Mouse (Mus musculus) c-Kit-positive CD71-positive TER-119-positive erythroid progenitor cells, embryonic 14.5 days (primary cell): ENCODE measurements around the gene Sapcd1.

Experiments
- DNase-seq: peaks from one replicate; pipeline ENCODE4 v3.0.0-alpha.2; 2013; ENCODE audit warnings: low spot score

Sapcd1 gene

GRCm38 (mm10) chr17:35027277-35028068 is at the start of gene Sapcd1:
Gene Sapcd1, minus strand, starts transcription at chr17:35028016.
- DNase-seq, result no peak

GRCm38 (mm10) chr17:35077285-35077684 is 49.5 kb upstream of the Sapcd1 start:
- no peak for DNase-seq

GRCm38 (mm10) chr17:35076507-35077176 is 48.8 kb upstream of the Sapcd1 start, which contains the start of gene Ly6g6e:
Gene Ly6g6e, plus strand, starts transcription at chr17:35076902.
- no peak for DNase-seq

GRCm38 (mm10) chr17:35074097-35074496 is 46.3 kb upstream of the Sapcd1 start:
- DNase-seq, result no peak

- DNase-seq, result no peak
These were observed 43.6 kb upstream of the Sapcd1 start for GRCm38 (mm10) chr17:35071454-35071853.

- no peak for DNase-seq
These were observed 42.9 kb upstream of the Sapcd1 start for GRCm38 (mm10) chr17:35070556-35071229.

GRCm38 (mm10) chr17:35068213-35068914 is 40.5 kb upstream of the Sapcd1 start:
- DNase-seq, result no peak

- DNase-seq, result no peak
These were observed 38.3 kb upstream of the Sapcd1 start, which contains the start of gene Mpig6b for GRCm38 (mm10) chr17:35066084-35066483. Gene Mpig6b, minus strand, starts transcription at chr17:35066184.

GRCm38 (mm10) chr17:35064951-35065947 is 37.4 kb upstream of the Sapcd1 start, which contains the start of gene Ly6g6c:
Gene Ly6g6c, plus strand, starts transcription at chr17:35065388.
- no peak for DNase-seq

GRCm38 (mm10) chr17:35064378-35064877 is 36.6 kb upstream of the Sapcd1 start:
- no peak for DNase-seq

GRCm38 (mm10) chr17:35063466-35063865 is 35.6 kb upstream of the Sapcd1 start:
- DNase-seq, result no peak

- DNase-seq, result no peak
These were observed 33.5 kb upstream of the Sapcd1 start for GRCm38 (mm10) chr17:35061299-35061698.

- DNase-seq, result peak; percentile 49
These were observed 33.0 kb upstream of the Sapcd1 start for GRCm38 (mm10) chr17:35060737-35061297.

GRCm38 (mm10) chr17:35060071-35060470 is 32.3 kb upstream of the Sapcd1 start:
- DNase-seq, result no peak

GRCm38 (mm10) chr17:35058911-35059892 is 31.4 kb upstream of the Sapcd1 start, which contains the start of gene Ddah2:
Gene Ddah2, plus strand, starts transcription at chr17:35059035.
- DNase-seq, result peak; percentile 71

- no peak for DNase-seq
These were observed 30.5 kb upstream of the Sapcd1 start for GRCm38 (mm10) chr17:35058316-35058715.

- DNase-seq, result no peak
These were observed 29.3 kb upstream of the Sapcd1 start for GRCm38 (mm10) chr17:35057090-35057489.

- no peak for DNase-seq
These were observed 28.1 kb upstream of the Sapcd1 start for GRCm38 (mm10) chr17:35055691-35056495.
